ENCODE assay signal across 11 mouse cellular contexts in genomic region chr17:45045804-45046203, GRCm38 (mm10).
DNase-seq lines count a peak whose midpoint lies in the region; ATAC-seq lines count a peak whose summit lies in the region.
"Had no signal": no experiment of that assay in that cellular context is flagged by ENCODE, and none has a peak within 500 bp of the region (broad histone marks: within the 10 kb centered on the region; RNA-seq: fewer than 3 reads in every experiment).

No protein-coding gene starts in this region.

- H3K4me3 ChIP-seq in heart, embryonic 12.5 days: no peak overlapping the region
- H3K4me3 ChIP-seq in neural tube, embryonic 11.5 days (ENCODE audit: low read depth, low read length): no peak overlapping the region
- no peak overlapping the region for H3K4me3 ChIP-seq in forebrain, embryonic 16.5 days (replicated peaks; ENCODE audit: low read length)
- H3K4me3 ChIP-seq: embryonic facial prominence, embryonic 13.5 days; midbrain, embryonic 12.5 days had no signal

- H3K9ac ChIP-seq in heart, embryonic 12.5 days: no peak overlapping the region
- no peak overlapping the region for H3K9ac ChIP-seq in neural tube, embryonic 11.5 days (ENCODE audit: low read length)
- no peak overlapping the region for H3K9ac ChIP-seq in forebrain, embryonic 16.5 days (replicated peaks; ENCODE audit: low read depth, low read length)
- H3K9ac ChIP-seq: embryonic facial prominence, embryonic 13.5 days; midbrain, embryonic 12.5 days had no signal

- peak; percentile 28 for DNase-seq in heart, adult 11 months
- peak; percentile 14 for DNase-seq in neural tube, embryonic 11.5 days (ENCODE audit: low spot score)
- DNase-seq in neural tube, embryonic 10.5 days (ENCODE audit: extremely low spot score, low spot score): no peak
- DNase-seq in thymus, postnatal 36 days: peak; percentile 27 to 35
- DNase-seq in gastrocnemius, postnatal 10 days: no peak
- DNase-seq: right cerebral cortex, postnatal 14 days had no signal

- H3K27ac ChIP-seq in heart, embryonic 12.5 days (ENCODE audit: poor library complexity, severe bottlenecking): no peak overlapping the region
- H3K27ac ChIP-seq in neural tube, embryonic 11.5 days (ENCODE audit: low read depth, low read length): no peak overlapping the region
- no peak overlapping the region for H3K27ac ChIP-seq in forebrain, embryonic 16.5 days (ENCODE audit: low read length)
- H3K27ac ChIP-seq: embryonic facial prominence, embryonic 13.5 days; midbrain, embryonic 12.5 days had no signal

- H3K4me2 ChIP-seq in heart, embryonic 12.5 days: no peak overlapping the region
- no peak overlapping the region for H3K4me2 ChIP-seq in neural tube, embryonic 11.5 days (ENCODE audit: low read depth)
- H3K4me2 ChIP-seq in forebrain, embryonic 16.5 days (ENCODE audit: low read length): no peak overlapping the region
- H3K4me2 ChIP-seq: embryonic facial prominence, embryonic 13.5 days; midbrain, embryonic 12.5 days had no signal

- no peaks in the 10 kb centered on the region for H3K4me1 ChIP-seq in heart, embryonic 12.5 days (replicated peaks)
- H3K4me1 ChIP-seq in neural tube, embryonic 11.5 days (ENCODE audit: control insufficient read depth, insufficient read depth, low read length): no peaks in the 10 kb centered on the region
- no peaks in the 10 kb centered on the region for H3K4me1 ChIP-seq in forebrain, embryonic 16.5 days (replicated peaks; ENCODE audit: control insufficient read depth, insufficient read depth, low read length)
- H3K4me1 ChIP-seq: midbrain, embryonic 12.5 days had no signal

- no peaks in the 10 kb centered on the region for H3K27me3 ChIP-seq in heart, embryonic 12.5 days (replicated peaks)
- no peaks in the 10 kb centered on the region for H3K27me3 ChIP-seq in neural tube, embryonic 11.5 days (ENCODE audit: control insufficient read depth, insufficient read depth, low read length)
- H3K27me3 ChIP-seq in forebrain, embryonic 16.5 days (replicated peaks; ENCODE audit: control insufficient read depth, insufficient read depth, low read length): no peaks in the 10 kb centered on the region
- H3K27me3 ChIP-seq: embryonic facial prominence, embryonic 13.5 days; midbrain, embryonic 12.5 days had no signal

- peaks cover 5% of the 10 kb centered on the region; the same call in 1 of the 2 replicates for H3K36me3 ChIP-seq in heart, embryonic 12.5 days
- no peaks in the 10 kb centered on the region for H3K36me3 ChIP-seq in neural tube, embryonic 11.5 days (ENCODE audit: control insufficient read depth, insufficient read depth, low read length)
- no peaks in the 10 kb centered on the region for H3K36me3 ChIP-seq in forebrain, embryonic 16.5 days (ENCODE audit: control insufficient read depth, insufficient read depth)
- H3K36me3 ChIP-seq: embryonic facial prominence, embryonic 13.5 days; midbrain, embryonic 12.5 days had no signal

- no peak for ATAC-seq in heart, embryonic 12.5 days (ENCODE audit: insufficient number of reproducible peaks, low FRiP score)
- no peak for ATAC-seq in neural tube, embryonic 11.5 days (ENCODE audit: insufficient read depth, low FRiP score, low TSS enrichment)
- ATAC-seq in erythroblast, adult 5-6 weeks (replicated peaks; ENCODE audit: low FRiP score, poor library complexity, severe bottlenecking): 0 out of 2 replicates have a peak, but pooled peaks have one; percentile 62
- no peak for ATAC-seq in forebrain, embryonic 16.5 days

- 0 out of 2 replicates have a peak, but pooled peaks cover 4% of the 10 kb centered on the region for H3K9me3 ChIP-seq in heart, embryonic 12.5 days (replicated peaks)
- H3K9me3 ChIP-seq in neural tube, embryonic 11.5 days (ENCODE audit: control insufficient read depth, low read length): no peaks in the 10 kb centered on the region
- H3K9me3 ChIP-seq in forebrain, embryonic 16.5 days (ENCODE audit: control insufficient read depth, low read length): no peaks in the 10 kb centered on the region
- H3K9me3 ChIP-seq: embryonic facial prominence, embryonic 13.5 days; midbrain, embryonic 12.5 days had no signal

Comparison
In these comparisons a context has a peak if more than half of its experiments do, and no peak if none do; other contexts are left out.
1. DNase-seq: peak in heart, adult 11 months (single experiment), neural tube, embryonic 11.5 days (single experiment) and thymus, postnatal 36 days (2 of 2); none in neural tube, embryonic 10.5 days (single experiment) and gastrocnemius, postnatal 10 days (single experiment).